Mouse (Mus musculus) megakaryocyte, embryonic 14.5 days (primary cell): Measurements from ENCODE around the gene Rap2c. TPM values are rescaled to one million over a fixed set of nuclear protein-coding genes. Genes with fewer than 3 reads are reported as not detected.

ENCODE experiments used
- H3K27me3 ChIP-seq: replicated peaks from 2 replicates; pipeline ENCODE3; 2012; ENCODE audit warnings: inconsistent platforms
- H3K36me3 ChIP-seq: replicated peaks from 2 replicates; pipeline ENCODE3; 2012; ENCODE audit warnings: low read length, inconsistent platforms, mixed read lengths
- H3K4me1 ChIP-seq: 2 replicates; pipeline ENCODE4 v1.6.1; 2012; ENCODE audit warnings: inconsistent platforms
- H3K4me3 ChIP-seq: replicated peaks from 2 replicates; pipeline ENCODE3; 2012; ENCODE audit warnings: moderate library complexity, mild to moderate bottlenecking, inconsistent platforms
- H3K9me3 ChIP-seq: 2 replicates; pipeline ENCODE4 v1.6.1; 2012; ENCODE audit warnings: inconsistent platforms
- FLI1 ChIP-seq: IDR thresholded peaks from 2 replicates; pipeline ENCODE4 v1.6.1; 2012; ENCODE audit warnings: low read length, inconsistent platforms, mixed read lengths
- GATA1 ChIP-seq: IDR thresholded peaks from 3 replicates; pipeline ENCODE4 v1.6.1; 2012; ENCODE audit warnings: mixed read lengths, low read length, inconsistent platforms, borderline replicate concordance
- polyA plus RNA-seq: library from polyadenylated mRNA; stranded (reverse); fragments of >175 nt; gene quantifications from 2 replicates; pipeline ENCODE4 v1.2.3, GENCODE M21; 2012; ENCODE audit warnings: low replicate concordance; ENCODE audit not compliant: insufficient read depth

The Rap2c gene
- polyA plus RNA-seq, 1 experiment, result 0.85 TPM

DNA sequence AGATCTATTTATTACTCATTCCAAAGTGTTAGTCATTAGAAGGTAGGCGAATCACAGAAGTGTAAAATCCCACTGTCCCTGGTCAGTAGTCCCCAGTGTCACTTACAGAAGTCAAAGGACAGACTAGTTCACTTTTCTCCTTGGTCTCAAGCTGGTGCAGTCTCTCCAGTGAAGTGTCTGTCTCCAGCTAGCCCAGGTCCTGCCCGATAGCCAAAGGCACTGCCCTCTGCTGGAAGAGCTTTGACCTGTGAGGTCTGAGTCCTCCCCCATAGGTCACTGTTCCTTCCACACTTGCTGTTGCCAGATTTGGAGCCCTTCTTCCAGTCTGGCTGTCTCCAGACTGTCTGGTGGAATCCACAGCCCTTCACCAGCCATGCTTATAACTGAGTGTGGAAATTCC is 2.1 kb upstream of the Rap2c start:
- Histone ChIP-seq H3K27me3 (peaks cover 7% of the 10 kb centered on the region), H3K4me1 (peaks cover 5% of the 10 kb centered on the region; the same call in 1 of the 2 replicates), H3K36me3 (peaks cover 9% of the 10 kb centered on the region), H3K4me3 (peak overlapping the region; percentile 95), H3K9me3 (peaks cover 7% of the 10 kb centered on the region; the same call in 1 of the 2 replicates)
- no peak for TF ChIP-seq FLI1
- TF ChIP-seq GATA1, result no peak

DNA sequence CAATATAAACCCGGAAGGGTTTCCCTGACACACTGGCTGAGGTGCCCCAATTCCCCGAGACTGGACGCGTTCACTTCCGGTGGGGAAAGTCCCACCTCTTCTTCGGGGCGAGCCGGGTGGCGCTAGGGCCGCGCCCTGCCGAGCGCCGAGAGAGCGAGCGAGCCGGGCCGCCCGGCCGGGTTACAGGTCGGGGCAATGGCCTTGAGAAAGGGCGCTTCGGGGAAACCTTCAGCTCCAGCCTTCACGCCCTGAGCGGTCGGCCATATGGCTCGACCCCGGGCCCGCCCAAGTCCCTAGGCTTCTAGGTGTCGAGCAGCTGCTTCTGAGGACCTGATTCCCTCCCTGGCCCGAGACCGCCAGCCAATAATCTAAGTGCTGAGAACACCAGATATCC is 965 bp upstream of the Rap2c start:
- no peak for TF ChIP-seq GATA1
- no peak for TF ChIP-seq FLI1
- H3K4me1 ChIP-seq, result peaks cover 5% of the 10 kb centered on the region; the same call in 1 of the 2 replicates
- peaks cover 20% of the 10 kb centered on the region for H3K36me3 ChIP-seq
- H3K4me3 ChIP-seq, result peak overlapping the region; percentile 95
- H3K27me3 ChIP-seq, result peaks cover 7% of the 10 kb centered on the region
- peaks cover 7% of the 10 kb centered on the region; the same call in 1 of the 2 replicates for H3K9me3 ChIP-seq

DNA sequence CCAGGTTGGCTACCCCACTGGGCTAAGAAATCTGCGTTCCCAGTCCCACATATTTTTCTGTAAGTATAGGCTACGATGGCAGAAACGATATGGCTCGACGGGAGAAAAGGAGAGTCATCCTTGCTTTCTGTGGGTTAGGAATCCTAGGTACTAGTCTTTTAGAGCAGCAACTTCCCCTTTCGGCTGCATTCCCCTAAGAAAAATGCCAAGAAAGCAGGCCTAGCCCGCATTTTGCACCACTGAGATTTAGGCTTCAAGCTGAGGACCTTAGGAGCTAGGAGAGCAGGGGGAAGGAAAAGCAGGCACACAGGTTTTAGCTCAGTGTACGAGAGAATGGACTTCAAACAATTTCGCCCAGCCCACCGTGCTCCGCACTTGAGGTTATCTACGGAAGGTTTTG is 892 bp downstream of the Rap2c start:
- Histone ChIP-seq H3K36me3 (peaks cover 36% of the 10 kb centered on the region), H3K4me1 (peaks cover 5% of the 10 kb centered on the region; the same call in 1 of the 2 replicates), H3K4me3 (peak overlapping the region; percentile 95), H3K27me3 (peaks cover 7% of the 10 kb centered on the region), H3K9me3 (peaks cover 7% of the 10 kb centered on the region; the same call in 1 of the 2 replicates)
- TF ChIP-seq FLI1 (no peak), GATA1 (no peak)

DNA sequence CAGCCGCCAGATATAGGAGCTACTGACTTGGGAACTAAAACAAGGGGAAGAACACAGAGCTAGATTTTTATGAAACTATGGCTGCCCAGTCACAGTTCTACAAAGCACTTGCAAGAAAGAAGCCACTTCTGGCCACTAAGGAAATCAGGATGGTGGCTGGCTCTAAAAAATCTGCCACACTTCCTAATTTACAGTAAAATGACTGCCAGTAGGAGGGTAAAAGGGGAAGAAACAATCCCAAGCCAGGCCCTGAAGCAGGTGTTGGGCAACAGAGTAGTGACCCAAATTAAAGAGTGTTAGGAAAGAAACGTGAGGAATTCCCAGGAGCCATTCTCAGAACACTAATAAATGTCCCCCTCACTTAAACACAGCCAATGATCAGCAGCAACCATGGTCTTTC is 5.5 kb downstream of the Rap2c start:
- no peaks in the 10 kb centered on the region; the same call in 1 of the 2 replicates for H3K4me1 ChIP-seq

DNA sequence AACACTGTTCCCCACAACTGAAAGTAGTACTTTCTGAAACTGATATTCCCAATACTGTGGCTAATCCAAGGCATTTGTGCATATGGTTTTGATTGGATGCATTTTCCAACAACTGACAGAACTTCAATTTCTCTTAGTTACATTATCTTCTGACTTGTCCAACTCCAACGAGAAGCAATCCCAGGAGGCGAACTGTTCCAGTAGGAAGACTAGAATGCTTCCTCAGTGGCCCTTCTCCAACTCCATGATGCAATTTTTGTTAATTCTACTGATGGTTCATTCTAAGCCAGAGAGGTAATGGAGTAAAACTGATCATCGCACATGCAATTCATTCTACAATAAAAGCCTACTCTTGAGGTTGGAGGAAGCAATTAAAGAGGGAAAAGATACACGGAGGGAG is 7.5 kb downstream of the Rap2c start:
- Histone ChIP-seq H3K36me3 (peaks cover 76% of the 10 kb centered on the region), H3K4me3 (no peak overlapping the region), H3K27me3 (peaks cover 3% of the 10 kb centered on the region), H3K9me3 (no peaks in the 10 kb centered on the region), H3K4me1 (no peaks in the 10 kb centered on the region; the same call in 1 of the 2 replicates)
- no peak for TF ChIP-seq FLI1
- TF ChIP-seq GATA1, result no peak

More for the DNA sequence above, 5.5 kb downstream of the Rap2c start:
- Histone ChIP-seq H3K9me3 (no peaks in the 10 kb centered on the region), H3K36me3 (peaks cover 67% of the 10 kb centered on the region), H3K4me3 (no peak overlapping the region), H3K27me3 (peaks cover 5% of the 10 kb centered on the region)
- no peak for TF ChIP-seq FLI1
- no peak for TF ChIP-seq GATA1

DNA sequence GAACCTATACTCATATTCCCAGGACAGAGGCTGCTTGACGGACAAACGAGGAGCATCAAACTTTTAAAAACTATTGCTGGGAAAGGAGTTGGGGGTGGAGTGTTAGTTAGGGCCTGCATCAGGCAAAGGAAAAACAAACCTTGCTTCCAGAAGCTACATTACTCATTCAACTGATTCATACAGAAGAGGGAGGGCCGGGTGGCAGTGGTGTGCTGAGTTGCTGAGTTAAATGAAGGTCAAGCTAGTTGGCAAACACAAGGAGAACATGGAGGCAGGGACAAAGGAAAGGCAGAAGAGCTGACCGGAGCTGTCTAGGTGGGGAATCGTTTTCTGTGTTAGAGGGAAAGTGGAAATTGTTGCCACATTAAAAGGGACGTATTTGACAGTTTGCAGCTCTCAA is 17.0 kb downstream of the Rap2c start:
- Histone ChIP-seq H3K4me1 (no peaks in the 10 kb centered on the region), H3K36me3 (peaks cover 8% of the 10 kb centered on the region)

DNA sequence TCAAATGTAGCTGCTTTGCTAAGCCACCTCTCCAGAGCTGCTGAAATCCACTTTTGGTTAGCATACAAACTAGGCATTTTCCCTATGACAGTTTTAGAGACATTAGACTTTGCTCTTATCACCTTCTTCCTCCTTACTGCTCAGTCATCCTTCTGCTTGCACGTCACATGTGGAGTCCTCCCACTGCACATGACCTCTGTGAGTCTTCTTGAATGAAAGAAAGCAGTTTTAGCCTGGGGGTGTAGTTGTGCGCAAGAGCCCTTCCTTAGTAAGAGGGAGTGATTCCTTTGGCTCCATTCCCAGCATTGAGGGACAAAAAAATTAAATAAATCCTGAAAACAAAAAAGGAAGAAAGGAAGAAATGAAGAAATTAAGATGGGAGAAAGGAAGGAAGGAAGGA is 22.5 kb downstream of the Rap2c start:
- Histone ChIP-seq H3K4me3 (no peak overlapping the region), H3K27me3 (peaks cover 19% of the 10 kb centered on the region), H3K36me3 (no peaks in the 10 kb centered on the region), H3K9me3 (no peaks in the 10 kb centered on the region), H3K4me1 (peaks cover 6% of the 10 kb centered on the region)
- TF ChIP-seq GATA1, result no peak

More for the DNA sequence above, 17.0 kb downstream of the Rap2c start:
- no peak overlapping the region for H3K4me3 ChIP-seq
- H3K27me3 ChIP-seq, result peaks cover 8% of the 10 kb centered on the region
- H3K9me3 ChIP-seq, result no peaks in the 10 kb centered on the region
- no peak for TF ChIP-seq FLI1
- TF ChIP-seq GATA1, result no peak

DNA sequence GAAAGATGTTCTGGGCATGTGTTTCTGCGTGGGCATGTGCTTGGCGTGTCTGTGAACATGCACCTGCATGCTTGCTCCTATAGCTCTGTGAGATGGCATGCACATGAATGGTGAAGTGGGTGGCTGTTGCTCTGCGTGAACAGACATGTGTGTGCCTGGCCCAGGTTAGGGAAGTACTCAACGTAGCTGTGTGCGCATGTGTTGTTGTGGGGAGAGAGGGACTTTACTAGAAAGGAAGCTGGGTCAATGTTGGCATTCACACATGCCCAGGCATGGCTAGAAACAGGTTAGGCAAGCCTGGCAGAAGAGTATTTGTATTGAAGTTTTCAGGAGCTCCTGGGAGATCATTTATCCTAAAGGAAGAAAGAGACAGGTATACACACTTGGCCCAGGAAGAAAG is 26.5 kb downstream of the Rap2c start:
- Histone ChIP-seq H3K36me3 (no peaks in the 10 kb centered on the region), H3K4me1 (peaks cover 6% of the 10 kb centered on the region), H3K9me3 (no peaks in the 10 kb centered on the region), H3K4me3 (no peak overlapping the region), H3K27me3 (peaks cover 37% of the 10 kb centered on the region)
- TF ChIP-seq FLI1, result no peak
- no peak for TF ChIP-seq GATA1

DNA sequence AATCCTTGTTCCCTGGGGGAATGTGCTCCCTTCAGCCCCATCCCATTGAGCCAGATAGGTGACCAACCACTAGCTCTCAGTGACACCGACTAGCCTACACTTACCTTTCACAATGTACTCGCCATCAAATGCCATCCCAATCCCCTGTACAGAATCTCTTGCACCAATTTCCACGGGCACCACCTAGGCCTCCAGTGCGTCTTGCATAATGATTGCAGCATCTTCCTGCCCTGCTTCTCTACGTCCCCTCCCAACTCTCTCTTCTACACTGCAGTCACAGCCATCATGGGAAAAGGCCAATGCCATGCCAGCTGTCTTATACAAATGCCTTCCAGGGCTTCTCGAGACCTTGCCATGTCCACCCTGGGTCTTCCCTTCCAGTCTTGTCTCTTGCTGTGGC is 27.9 kb downstream of the Rap2c start:
- TF ChIP-seq GATA1 (no peak), FLI1 (no peak)
- H3K27me3 ChIP-seq, result peaks cover 35% of the 10 kb centered on the region
- H3K4me3 ChIP-seq, result no peak overlapping the region
- H3K4me1 ChIP-seq, result 0 out of 2 replicates have a peak, but pooled peaks cover 1% of the 10 kb centered on the region
- no peaks in the 10 kb centered on the region for H3K36me3 ChIP-seq
- no peaks in the 10 kb centered on the region for H3K9me3 ChIP-seq

DNA sequence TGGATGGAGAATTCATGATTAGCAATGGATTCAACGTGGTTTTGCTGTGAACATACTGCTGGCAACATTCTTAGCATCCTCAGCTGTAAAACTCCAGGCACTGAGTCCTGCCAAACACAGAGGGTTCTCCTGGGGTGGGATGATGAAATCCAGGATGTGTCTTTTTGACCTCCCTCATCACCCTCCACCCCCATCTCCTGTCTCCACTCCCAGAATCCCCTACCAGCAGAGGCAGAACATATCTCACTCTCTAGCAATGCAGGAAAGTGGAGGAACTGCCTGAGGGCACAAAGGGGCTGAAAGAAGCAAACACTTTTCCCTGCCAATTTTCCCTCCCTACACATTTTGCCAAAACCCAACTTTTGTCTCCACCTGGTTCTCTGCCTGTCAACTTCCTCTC is 29.2 kb downstream of the Rap2c start:
- no peaks in the 10 kb centered on the region for H3K4me1 ChIP-seq
- TF ChIP-seq GATA1 (no peak), FLI1 (no peak)
- peaks cover 37% of the 10 kb centered on the region for H3K27me3 ChIP-seq

DNA sequence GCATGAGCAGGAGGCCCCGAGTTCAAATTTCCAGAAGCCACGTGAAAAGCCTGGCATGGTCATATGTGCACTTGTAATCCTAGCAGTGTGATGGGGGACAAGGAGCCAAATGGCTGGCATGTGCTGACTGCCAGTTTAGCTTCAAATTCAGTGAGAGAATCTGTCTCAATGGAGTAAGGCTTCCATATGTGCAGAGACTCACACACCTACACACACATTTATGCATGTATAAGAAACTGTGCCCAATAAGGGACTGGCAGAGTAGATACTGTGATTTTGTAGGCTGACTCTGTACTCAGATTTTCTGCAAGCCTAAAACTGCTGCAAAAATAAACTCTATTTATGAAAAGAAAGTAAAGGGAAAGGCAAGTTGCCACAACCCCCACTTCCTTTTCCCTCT is 39.4 kb downstream of the Rap2c start:
- TF ChIP-seq FLI1 (no peak), GATA1 (no peak)
- no peak overlapping the region for H3K4me3 ChIP-seq
- no peaks in the 10 kb centered on the region for H3K9me3 ChIP-seq
- H3K4me1 ChIP-seq, result no peaks in the 10 kb centered on the region
- peaks cover 30% of the 10 kb centered on the region for H3K27me3 ChIP-seq
- no peaks in the 10 kb centered on the region for H3K36me3 ChIP-seq

More for the DNA sequence above, 29.2 kb downstream of the Rap2c start:
- H3K4me3 ChIP-seq, result no peak overlapping the region
- H3K36me3 ChIP-seq, result no peaks in the 10 kb centered on the region
- no peaks in the 10 kb centered on the region for H3K9me3 ChIP-seq
